Mouse (Mus musculus): ENCODE measurements around the gene C1qtnf6.

Gene C1qtnf6

GRCm38 (mm10) chr15:78544561-78545001 is 13.4 kb upstream of the C1qtnf6 start, which contains the start of gene Sstr3:
Sstr3 (minus strand) TSS chr15:78544685.
- no peak for DNase-seq (ENCODE audit: low read depth)

DNA sequence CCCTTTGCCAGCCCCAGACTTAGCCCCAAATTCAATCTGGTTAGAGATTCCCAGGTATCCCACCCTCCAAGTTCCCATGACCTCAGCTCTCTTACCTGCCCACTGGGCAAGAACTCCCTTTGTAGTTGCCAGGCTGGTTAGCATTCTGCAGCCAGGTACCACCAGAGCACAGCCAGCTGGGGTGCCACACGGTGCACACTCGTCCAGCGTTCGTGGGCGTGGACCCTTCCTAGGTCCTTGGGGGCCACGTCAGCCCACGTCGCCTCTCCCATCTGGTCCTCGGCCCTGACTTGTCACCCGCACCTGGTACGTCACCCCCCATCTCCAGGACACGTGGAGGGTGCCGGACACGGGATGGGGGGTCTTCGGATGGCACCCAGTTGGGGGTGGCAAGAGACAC is 12.8 kb upstream of the C1qtnf6 start:
- DNase-seq (ENCODE audit: low read depth), result no peak

GRCm38 (mm10) chr15:78542767-78543303 is 11.6 kb upstream of the C1qtnf6 start:
- no peak for DNase-seq (ENCODE audit: low read depth)

GRCm38 (mm10) chr15:78542098-78542766 is 11.0 kb upstream of the C1qtnf6 start:
- no peak for DNase-seq (ENCODE audit: low read depth)

DNA sequence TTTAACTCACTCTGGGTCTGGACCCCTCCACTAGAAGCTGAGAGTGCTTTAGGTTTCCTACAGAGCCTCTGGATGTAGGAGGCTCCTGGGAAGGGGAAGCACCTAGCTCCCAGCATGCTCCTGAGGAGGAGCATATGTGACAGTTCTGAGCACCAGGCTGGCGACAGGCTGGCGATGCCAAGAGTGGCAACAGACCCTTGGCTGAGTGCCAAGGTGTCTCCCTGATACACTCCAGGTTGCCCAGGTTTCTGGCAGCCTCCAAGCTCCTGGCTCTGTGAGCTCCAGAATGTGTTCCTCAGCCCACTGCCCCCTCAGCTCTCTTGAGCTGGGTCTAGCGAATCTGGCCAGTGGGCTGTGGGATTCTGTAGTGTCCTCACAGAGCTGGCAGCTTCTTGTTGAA is 10.4 kb upstream of the C1qtnf6 start:
- no peak for DNase-seq (ENCODE audit: low read depth)

- no peak for DNase-seq (ENCODE audit: low read depth)
Observed at GRCm38 (mm10) chr15:78541036-78541435, 9.8 kb upstream of the C1qtnf6 start.

GRCm38 (mm10) chr15:78535723-78536421 is 4.7 kb upstream of the C1qtnf6 start:
- DNase-seq (ENCODE audit: low read depth), result no peak

- no peak for DNase-seq (ENCODE audit: low read depth)
Observed at GRCm38 (mm10) chr15:78533346-78533835, 2.2 kb upstream of the C1qtnf6 start.

GRCm38 (mm10) chr15:78532566-78533345 is 1.5 kb upstream of the C1qtnf6 start:
- DNase-seq (ENCODE audit: low read depth), result no peak

DNA sequence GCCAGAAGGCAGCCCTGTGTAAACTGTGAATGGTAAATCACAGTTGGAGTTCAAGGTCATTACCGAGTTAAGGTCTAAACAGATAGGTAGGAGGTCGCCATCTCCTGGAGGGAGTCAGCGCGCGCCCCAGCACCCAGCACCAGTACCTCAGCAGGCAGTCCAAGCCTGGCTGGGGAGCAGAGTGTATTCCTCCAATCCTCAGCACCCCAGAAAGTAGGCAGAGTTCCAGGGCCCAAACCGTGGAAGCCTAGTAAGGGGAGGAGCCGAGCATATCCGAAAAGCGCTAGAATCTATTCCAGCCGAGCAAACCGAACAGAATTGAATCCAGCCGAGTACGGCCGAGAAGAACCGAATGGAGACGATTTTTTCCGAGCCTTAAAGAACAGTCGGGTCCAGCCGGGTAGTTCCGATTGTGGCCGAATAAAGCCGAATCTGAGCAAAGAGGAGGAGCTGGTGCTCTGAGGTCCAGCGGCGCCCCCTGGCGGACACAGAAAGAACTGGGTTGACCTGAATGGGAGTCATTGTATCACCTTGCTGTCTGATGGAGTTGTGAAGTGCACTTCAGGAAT is 769 bp upstream of the C1qtnf6 start:
- DNase-seq (ENCODE audit: low read depth), result peak; percentile 85

DNA sequence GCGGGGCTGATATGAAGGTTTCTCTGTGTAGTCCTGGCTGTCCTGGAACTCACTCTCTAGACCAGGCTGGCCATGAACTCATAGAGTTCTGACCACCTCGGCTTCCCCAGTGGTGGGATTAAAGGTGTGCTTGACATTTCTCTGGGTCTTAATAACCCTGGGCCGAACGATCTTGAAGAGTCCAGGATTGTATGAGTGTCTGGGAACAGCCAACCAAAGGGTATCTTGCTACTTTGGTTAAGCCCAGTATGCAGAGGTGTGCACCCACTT is 170 bp upstream of the C1qtnf6 start:
- DNase-seq (ENCODE audit: low read depth), result no peak

DNA sequence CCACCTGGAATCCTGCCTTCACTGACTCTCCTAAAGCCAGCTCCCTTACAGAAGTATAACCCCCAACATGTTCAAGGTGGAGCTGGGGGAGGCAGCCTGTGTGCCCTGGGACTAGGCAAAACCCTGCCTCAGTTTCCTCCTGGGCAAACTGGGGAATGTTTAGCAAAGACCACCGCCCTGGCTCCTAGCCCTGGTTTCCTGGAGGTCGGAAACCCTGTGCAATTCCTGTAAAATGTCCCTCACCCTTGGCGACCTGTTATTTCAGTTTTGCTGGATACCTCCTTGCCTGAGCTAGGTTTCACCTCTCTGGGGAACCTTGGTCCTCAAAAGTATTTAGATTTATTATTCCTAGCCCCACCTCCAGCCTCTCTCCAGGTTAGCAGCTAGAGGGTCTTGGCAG is 1.1 kb downstream of the C1qtnf6 start:
- DNase-seq (ENCODE audit: low read depth), result no peak

DNA sequence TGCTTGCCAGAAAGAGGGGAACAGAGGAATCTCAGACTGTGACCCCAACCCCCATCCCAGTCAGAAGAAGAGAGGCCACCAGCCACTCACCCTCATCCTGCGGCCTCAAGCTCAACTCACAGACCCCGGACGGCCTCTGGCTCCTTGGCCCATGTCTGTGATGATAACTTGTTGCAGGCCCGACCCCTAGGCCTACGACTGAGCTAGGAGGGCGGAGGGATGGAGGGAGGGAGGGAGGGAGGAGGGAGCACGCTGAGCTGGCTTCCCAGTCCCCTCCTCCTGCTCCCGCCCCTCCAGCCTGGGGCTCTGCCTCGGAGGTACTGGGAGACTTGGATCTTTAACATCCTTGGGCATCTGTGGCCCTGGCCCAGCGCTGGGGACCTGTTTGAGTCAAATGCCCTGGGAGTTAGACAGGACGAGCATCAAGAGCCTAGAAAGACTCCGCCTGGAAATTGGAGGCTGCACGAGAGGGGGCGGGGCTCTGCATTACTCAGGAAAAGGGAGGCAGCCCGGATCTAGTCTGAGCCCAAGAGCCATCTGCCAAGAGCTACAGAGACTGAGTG is 1.7 kb downstream of the C1qtnf6 start:
- no peak for DNase-seq (ENCODE audit: low read depth)

DNA sequence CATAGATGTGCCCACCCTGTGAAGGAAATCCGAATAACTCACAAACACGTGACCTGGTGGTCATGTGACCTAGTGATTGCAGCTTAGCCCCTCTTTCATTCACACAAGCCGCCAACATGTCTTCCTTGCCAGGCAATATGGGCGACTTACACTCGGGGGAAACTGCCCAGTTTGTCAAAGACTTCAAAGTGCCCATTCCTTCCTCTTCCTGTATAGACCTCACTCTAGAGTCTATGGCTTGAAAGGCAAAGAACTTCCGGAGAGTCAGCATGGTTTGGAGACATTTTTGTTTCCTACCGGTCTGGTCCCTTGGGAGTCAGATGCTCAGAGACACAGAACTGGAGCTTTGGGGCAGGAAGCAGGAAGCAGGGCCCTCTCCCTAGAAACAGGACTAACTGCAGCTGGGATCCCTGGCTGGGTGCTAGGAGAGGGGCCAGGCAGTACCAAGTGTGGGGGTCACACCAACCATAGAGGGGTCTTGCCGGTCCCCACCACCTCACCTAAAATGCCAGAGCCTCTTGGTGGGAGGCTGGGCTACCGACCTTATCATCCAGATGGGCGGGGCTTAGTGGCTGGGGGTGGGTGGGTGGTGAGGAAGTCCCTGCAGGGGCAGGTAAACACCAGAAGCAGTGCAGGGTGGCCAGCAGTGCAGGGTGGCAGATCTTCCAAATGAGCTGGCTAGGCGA is 2.3 kb downstream of the C1qtnf6 start:
- DNase-seq (ENCODE audit: low read depth), result no peak

DNA sequence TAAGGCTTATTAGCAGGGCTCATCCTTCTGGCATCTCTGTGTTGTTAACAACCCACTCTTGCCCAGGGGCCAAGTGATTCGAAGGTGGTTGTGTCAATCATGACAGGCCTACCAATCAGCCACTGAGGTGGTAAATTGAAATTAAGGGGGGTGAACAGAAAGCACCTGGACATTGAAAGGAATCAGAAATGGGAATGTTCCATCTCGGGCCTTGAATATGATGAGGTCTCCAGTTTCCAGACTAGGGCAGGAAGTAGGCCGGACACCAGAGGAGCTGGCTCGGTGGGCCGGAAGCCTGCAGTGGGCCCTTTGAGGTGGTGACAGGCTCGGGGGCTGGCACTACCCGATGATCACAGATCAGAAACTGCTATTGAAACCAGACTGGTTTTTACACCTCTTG is 3.2 kb downstream of the C1qtnf6 start:
- no peak for DNase-seq (ENCODE audit: low read depth)

- no peak for DNase-seq (ENCODE audit: low read depth)
Observed at GRCm38 (mm10) chr15:78524163-78524562, 7.1 kb downstream of the C1qtnf6 start.

- DNase-seq (ENCODE audit: low read depth), result no peak
Observed at GRCm38 (mm10) chr15:78521892-78522291, 9.3 kb downstream of the C1qtnf6 start.

- DNase-seq (ENCODE audit: low read depth), result no peak
Observed at GRCm38 (mm10) chr15:78521331-78521730, 9.9 kb downstream of the C1qtnf6 start.

GRCm38 (mm10) chr15:78520112-78520715 is 11.0 kb downstream of the C1qtnf6 start:
- DNase-seq (ENCODE audit: low read depth), result no peak

- DNase-seq (ENCODE audit: low read depth), result no peak
Observed at GRCm38 (mm10) chr15:78518221-78518620, 13.0 kb downstream of the C1qtnf6 start.

- no peak for DNase-seq (ENCODE audit: low read depth)
Observed at GRCm38 (mm10) chr15:78515759-78516158, 15.5 kb downstream of the C1qtnf6 start.
